Mouse (Mus musculus): Measurements from ENCODE around the gene Zfp800. TPM values are rescaled to one million over a fixed set of nuclear protein-coding genes. Genes with fewer than 3 reads are reported as not detected.

Gene Zfp800
- total RNA-seq, 2 experiments from 2014 or later = 19.2 to 42.8 TPM

- no peak for ATAC-seq (replicated peaks; ENCODE audit: low FRiP score, poor library complexity, severe bottlenecking)
Observed at GRCm38 (mm10) chr6:28398726-28399125, 921 bp upstream of the Zfp800 start.

- no peak for ATAC-seq (replicated peaks; ENCODE audit: low FRiP score, poor library complexity, severe bottlenecking)
Observed at GRCm38 (mm10) chr6:28396853-28397457, 850 bp downstream of the Zfp800 start.

GRCm38 (mm10) chr6:28396051-28396852 lies 1.6 kb downstream of the Zfp800 start:
- ATAC-seq (replicated peaks; ENCODE audit: low FRiP score, poor library complexity, severe bottlenecking) = no peak

GRCm38 (mm10) chr6:28389038-28389437 lies 8.8 kb downstream of the Zfp800 start:
- no peak for ATAC-seq (replicated peaks; ENCODE audit: low FRiP score, poor library complexity, severe bottlenecking)

GRCm38 (mm10) chr6:28385169-28385568 lies 12.6 kb downstream of the Zfp800 start:
- ATAC-seq (replicated peaks; ENCODE audit: low FRiP score, poor library complexity, severe bottlenecking) = no peak

- ATAC-seq (replicated peaks; ENCODE audit: low FRiP score, poor library complexity, severe bottlenecking) = no peak
Observed at GRCm38 (mm10) chr6:28381983-28382382, 15.8 kb downstream of the Zfp800 start.

GRCm38 (mm10) chr6:28369966-28370683 lies 27.7 kb downstream of the Zfp800 start:
- ATAC-seq (replicated peaks; ENCODE audit: low FRiP score, poor library complexity, severe bottlenecking) = no peak

- ATAC-seq (replicated peaks; ENCODE audit: low FRiP score, poor library complexity, severe bottlenecking) = no peak
Observed at GRCm38 (mm10) chr6:28367575-28367974, 30.2 kb downstream of the Zfp800 start.

GRCm38 (mm10) chr6:28351066-28351465 lies 46.7 kb downstream of the Zfp800 start:
- no peak for ATAC-seq (replicated peaks; ENCODE audit: low FRiP score, poor library complexity, severe bottlenecking)

GRCm38 (mm10) chr6:28345677-28346076 lies 52.1 kb downstream of the Zfp800 start:
- ATAC-seq (replicated peaks; ENCODE audit: low FRiP score, poor library complexity, severe bottlenecking) = no peak

- no peak for ATAC-seq (replicated peaks; ENCODE audit: low FRiP score, poor library complexity, severe bottlenecking)
Observed at GRCm38 (mm10) chr6:28345181-28345580, 52.6 kb downstream of the Zfp800 start.

- ATAC-seq (replicated peaks; ENCODE audit: low FRiP score, poor library complexity, severe bottlenecking) = peak; percentile 56; the same call in 1 of the 2 replicates
Observed at GRCm38 (mm10) chr6:28342863-28343262, 54.9 kb downstream of the Zfp800 start.

GRCm38 (mm10) chr6:28341174-28341573 lies 56.6 kb downstream of the Zfp800 start:
- ATAC-seq (replicated peaks; ENCODE audit: low FRiP score, poor library complexity, severe bottlenecking) = no peak

GRCm38 (mm10) chr6:28339410-28339809 lies 58.4 kb downstream of the Zfp800 start:
- no peak for ATAC-seq (replicated peaks; ENCODE audit: low FRiP score, poor library complexity, severe bottlenecking)

GRCm38 (mm10) chr6:28333696-28334095 lies 64.1 kb downstream of the Zfp800 start:
- ATAC-seq (replicated peaks; ENCODE audit: low FRiP score, poor library complexity, severe bottlenecking) = no peak

GRCm38 (mm10) chr6:28332546-28332945 lies 65.3 kb downstream of the Zfp800 start:
- no peak for ATAC-seq (replicated peaks; ENCODE audit: low FRiP score, poor library complexity, severe bottlenecking)

GRCm38 (mm10) chr6:28329815-28330214 lies 68.0 kb downstream of the Zfp800 start:
- ATAC-seq (replicated peaks; ENCODE audit: low FRiP score, poor library complexity, severe bottlenecking) = no peak

GRCm38 (mm10) chr6:28329002-28329596 lies 68.7 kb downstream of the Zfp800 start:
- ATAC-seq (replicated peaks; ENCODE audit: low FRiP score, poor library complexity, severe bottlenecking) = no peak

- no peak for ATAC-seq (replicated peaks; ENCODE audit: low FRiP score, poor library complexity, severe bottlenecking)
Observed at GRCm38 (mm10) chr6:28326720-28327119, 71.1 kb downstream of the Zfp800 start.

GRCm38 (mm10) chr6:28322399-28322798 lies 75.4 kb downstream of the Zfp800 start:
- ATAC-seq (replicated peaks; ENCODE audit: low FRiP score, poor library complexity, severe bottlenecking) = no peak

Measured in erythroblast, adult 5-6 weeks (primary cell).